Mouse (Mus musculus) kidney, embryonic 15.5 days (tissue): ENCODE measurements around the gene Tnk1. TPM values are rescaled to one million over a fixed set of nuclear protein-coding genes. Genes with fewer than 3 reads are reported as not detected.

ENCODE experiments used
- ATAC-seq: fragments of 200-750 bp; cut with Nextera tagmentation; replicated peaks from 2 replicates; pipeline ENCODE4 v1.8.0; 2017; ENCODE audit warnings: moderate TSS enrichment; ENCODE audit not compliant: low FRiP score
- H3K27ac ChIP-seq: fragments of 300-500 bp; sonication (generic); 2 replicates; pipeline ENCODE4 v1.5.1; 2015; ENCODE audit warnings: mild to moderate bottlenecking, inconsistent platforms
- H3K27me3 ChIP-seq: fragments of 300-500 bp; sonication (generic); 2 replicates; pipeline ENCODE4 v1.6.1; 2015; ENCODE audit warnings: inconsistent platforms
- H3K36me3 ChIP-seq: fragments of 300-500 bp; sonication (generic); 2 replicates; pipeline ENCODE4 v1.6.1; 2015; ENCODE audit warnings: inconsistent platforms
- H3K4me1 ChIP-seq: fragments of 300-500 bp; sonication (generic); 2 replicates; pipeline ENCODE4 v1.6.1; 2015; ENCODE audit warnings: inconsistent platforms
- H3K4me2 ChIP-seq: fragments of 300-500 bp; sonication (generic); 2 replicates; pipeline ENCODE4 v1.6.1; 2015; ENCODE audit warnings: moderate library complexity, mild to moderate bottlenecking, inconsistent platforms
- H3K4me3 ChIP-seq: fragments of 300-500 bp; sonication (generic); replicated peaks from 2 replicates; pipeline ENCODE4 v1.5.1; 2015; ENCODE audit warnings: mild to moderate bottlenecking, inconsistent platforms
- H3K9ac ChIP-seq: fragments of 300-500 bp; sonication (generic); 2 replicates; pipeline ENCODE4 v1.6.1; 2015; ENCODE audit warnings: mild to moderate bottlenecking, inconsistent platforms
- H3K9me3 ChIP-seq: fragments of 300-500 bp; sonication (generic); replicated peaks from 2 replicates; pipeline ENCODE4 v1.6.1; 2016; ENCODE audit warnings: inconsistent platforms
- WGBS: fragments of 180-500 bp; shearing (Covaris S2); methylation state at CpG from one replicate; pipeline ENCODE4 v1.1.7; 2015; ENCODE audit warnings: mixed read lengths; 5-methylcytosine and 5-hydroxymethylcytosine counted together
- polyA plus RNA-seq: library from polyadenylated mRNA; unstranded; fragments of >200 nt; fragmentation: Nextera tagmentation; extraction: Ambion mirVana; gene quantifications from 2 replicates; pipeline ENCODE4 v1.2.1, GENCODE M21; 2015

The Tnk1 gene
- polyA plus RNA-seq, 1 experiment from 2014 or later = 7.3 TPM

DNA sequence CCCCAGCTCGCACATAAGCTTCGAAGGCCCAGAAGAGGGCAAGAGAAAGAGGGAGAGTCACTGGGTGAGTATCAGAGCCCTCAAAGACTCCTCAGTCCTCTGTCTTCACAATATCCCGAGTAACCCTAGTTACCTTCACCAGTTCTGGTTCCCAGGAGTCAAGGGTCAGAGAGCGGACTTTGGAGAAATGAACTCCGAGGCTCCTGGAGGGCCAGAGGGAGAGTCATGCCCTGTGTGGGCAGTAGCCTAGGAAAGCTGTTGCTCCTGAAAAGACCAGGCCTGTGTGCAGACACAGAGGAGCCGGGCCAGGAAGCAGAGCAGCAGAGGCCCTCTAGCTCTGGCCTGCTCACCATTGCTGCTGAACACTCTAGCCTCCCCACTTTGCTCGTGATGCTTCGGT is 26.1 kb upstream of the Tnk1 start:
- no peak for ATAC-seq
- 69% methylated on average over 8 of the region's 8 CpGs for whole genome bisulfite sequencing
- Histone ChIP-seq H3K4me2 (0 out of 2 replicates have a peak overlapping the region, but pooled peaks have one; percentile 22), H3K4me3 (0 out of 2 replicates have a peak overlapping the region, but pooled peaks have one; percentile 3), H3K9ac (no peak overlapping the region), H3K4me1 (peaks cover 29% of the 10 kb centered on the region), H3K9me3 (no peaks in the 10 kb centered on the region), H3K36me3 (no peaks in the 10 kb centered on the region), H3K27me3 (no peaks in the 10 kb centered on the region), H3K27ac (peak overlapping the region; percentile 39; the same call in 1 of the 2 replicates)

GRCm38 (mm10) chr11:69884240-69884639 is 25.7 kb upstream of the Tnk1 start:
- Histone ChIP-seq H3K36me3 (no peaks in the 10 kb centered on the region), H3K4me1 (peaks cover 34% of the 10 kb centered on the region), H3K27me3 (no peaks in the 10 kb centered on the region), H3K27ac (peak overlapping the region; percentile 39; the same call in 1 of the 2 replicates), H3K9ac (no peak overlapping the region), H3K9me3 (no peaks in the 10 kb centered on the region), H3K4me3 (0 out of 2 replicates have a peak overlapping the region, but pooled peaks have one; percentile 3), H3K4me2 (0 out of 2 replicates have a peak overlapping the region, but pooled peaks have one; percentile 22)
- 48% methylated on average over 9 of the region's 9 CpGs for WGBS
- no peak for ATAC-seq

DNA sequence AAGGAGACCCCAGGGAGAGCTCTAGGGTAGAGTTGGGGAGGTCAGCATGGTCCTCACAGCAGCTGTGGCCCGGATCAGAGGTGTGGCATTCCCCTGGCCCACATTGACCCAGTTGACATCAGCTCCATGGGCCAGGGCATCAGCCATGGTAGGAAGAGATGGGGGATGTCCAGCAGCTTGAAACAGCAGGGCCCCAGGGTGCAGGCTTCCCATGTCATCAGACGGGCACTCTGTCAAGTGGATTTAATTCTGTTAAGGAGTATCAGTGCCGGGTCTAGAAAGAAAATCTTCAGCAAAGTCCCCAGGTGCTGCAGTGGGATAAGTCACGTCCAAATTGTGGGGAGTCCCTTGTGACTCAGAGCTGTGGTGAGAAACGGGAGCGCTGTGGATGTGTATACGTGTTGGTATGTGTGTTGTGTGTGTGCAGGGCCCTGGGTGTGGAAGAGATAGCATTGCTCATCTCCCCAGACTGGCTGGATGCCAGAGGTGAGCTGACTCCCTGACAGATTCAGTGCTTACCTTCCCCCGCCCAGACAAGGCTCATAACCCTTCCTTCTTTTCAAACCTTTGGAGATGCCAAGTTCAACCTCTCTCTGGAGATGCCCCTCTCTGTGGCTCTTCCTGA is 25.1 kb upstream of the Tnk1 start:
- H3K27ac ChIP-seq = peak overlapping the region; percentile 32; the same call in 1 of the 2 replicates
- no peaks in the 10 kb centered on the region for H3K27me3 ChIP-seq
- H3K4me2 ChIP-seq = no peak overlapping the region
- no peak overlapping the region for H3K9ac ChIP-seq
- no peaks in the 10 kb centered on the region for H3K9me3 ChIP-seq
- WGBS = 87% methylated on average over 8 of the region's 8 CpGs
- H3K4me1 ChIP-seq = peaks cover 40% of the 10 kb centered on the region
- H3K36me3 ChIP-seq = no peaks in the 10 kb centered on the region
- H3K4me3 ChIP-seq = no peak overlapping the region
- ATAC-seq = no peak

- ATAC-seq = no peak
- H3K36me3 ChIP-seq = no peaks in the 10 kb centered on the region
- WGBS = 68% methylated on average over 4 of the region's 4 CpGs
- H3K4me3 ChIP-seq = no peak overlapping the region
- no peak overlapping the region for H3K4me2 ChIP-seq
- H3K9ac ChIP-seq = no peak overlapping the region
- no peaks in the 10 kb centered on the region for H3K27me3 ChIP-seq
- H3K9me3 ChIP-seq = no peaks in the 10 kb centered on the region
- peaks cover 45% of the 10 kb centered on the region for H3K4me1 ChIP-seq
- H3K27ac ChIP-seq = no peak overlapping the region
Observed at GRCm38 (mm10) chr11:69883066-69883465, 24.5 kb upstream of the Tnk1 start.

DNA sequence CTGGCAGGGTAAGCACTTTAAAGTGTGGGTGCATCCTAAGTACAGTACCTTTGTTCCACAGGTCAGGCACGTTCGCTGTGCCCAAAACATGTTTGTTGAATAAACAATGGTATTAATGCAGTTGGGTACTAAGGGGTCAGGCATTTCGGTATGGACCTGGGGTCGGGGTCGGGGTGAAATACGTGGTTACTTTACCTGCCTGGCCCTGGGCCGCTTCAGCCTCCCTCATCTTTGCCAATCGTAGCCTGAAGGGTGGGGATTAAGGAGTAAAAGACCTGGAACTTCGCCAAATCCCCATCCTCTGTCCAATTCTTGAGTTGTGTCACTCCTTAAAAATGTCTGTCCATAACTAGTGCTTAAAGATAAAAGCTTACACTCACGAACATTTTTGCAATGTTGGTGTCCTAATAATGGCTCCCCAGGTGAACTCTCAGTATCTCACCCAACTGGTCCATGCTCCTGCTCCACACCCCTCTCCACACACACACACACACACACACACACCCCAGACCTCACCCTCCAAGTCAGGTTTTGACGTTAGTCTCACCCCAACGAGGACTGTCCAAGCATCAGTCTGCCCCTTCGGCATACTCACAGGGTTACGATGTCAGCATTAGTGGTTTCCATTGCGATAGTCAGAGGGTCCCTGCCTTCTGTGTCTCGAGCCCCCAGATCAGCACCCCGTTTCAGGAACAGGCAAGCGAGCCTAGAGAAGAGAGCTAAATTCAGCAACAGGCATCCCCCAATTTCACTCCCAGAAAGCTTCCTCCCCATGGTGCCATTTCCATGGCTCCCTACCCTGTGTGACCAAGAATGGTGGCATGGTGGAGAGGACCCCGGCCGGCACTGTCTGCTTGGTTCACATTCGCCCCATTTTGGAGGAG is 23.5 kb upstream of the Tnk1 start:
- H3K4me2 ChIP-seq = peak overlapping the region; percentile 80
- no peaks in the 10 kb centered on the region for H3K9me3 ChIP-seq
- peak overlapping the region; percentile 63 for H3K4me3 ChIP-seq
- H3K4me1 ChIP-seq = peaks cover 55% of the 10 kb centered on the region
- ATAC-seq = no peak
- WGBS = 55% methylated on average over 21 of the region's 21 CpGs
- peak overlapping the region; percentile 69 for H3K9ac ChIP-seq
- no peaks in the 10 kb centered on the region for H3K27me3 ChIP-seq
- H3K36me3 ChIP-seq = no peaks in the 10 kb centered on the region
- peak overlapping the region; percentile 97 for H3K27ac ChIP-seq

- no peaks in the 10 kb centered on the region for H3K36me3 ChIP-seq
- peak within 1 kb of the TSS; percentile 97 for H3K27ac ChIP-seq
- WGBS = under 1% methylated on average over 46 of the region's 46 CpGs
- H3K9me3 ChIP-seq = no peaks in the 10 kb centered on the region
- peak; percentile 92 for ATAC-seq
- H3K27me3 ChIP-seq = no peaks in the 10 kb centered on the region
- H3K4me2 ChIP-seq = peak within 1 kb of the TSS; percentile 80
- H3K9ac ChIP-seq = peak within 1 kb of the TSS; percentile 69
- peak within 1 kb of the TSS; percentile 63 for H3K4me3 ChIP-seq
- peaks cover 64% of the 10 kb centered on the region for H3K4me1 ChIP-seq
Observed at GRCm38 (mm10) chr11:69880853-69881603, 22.5 kb upstream of the Tnk1 start, which contains the start of gene Kctd11. TSS of gene Kctd11 (minus strand) at chr11:69881406.

DNA sequence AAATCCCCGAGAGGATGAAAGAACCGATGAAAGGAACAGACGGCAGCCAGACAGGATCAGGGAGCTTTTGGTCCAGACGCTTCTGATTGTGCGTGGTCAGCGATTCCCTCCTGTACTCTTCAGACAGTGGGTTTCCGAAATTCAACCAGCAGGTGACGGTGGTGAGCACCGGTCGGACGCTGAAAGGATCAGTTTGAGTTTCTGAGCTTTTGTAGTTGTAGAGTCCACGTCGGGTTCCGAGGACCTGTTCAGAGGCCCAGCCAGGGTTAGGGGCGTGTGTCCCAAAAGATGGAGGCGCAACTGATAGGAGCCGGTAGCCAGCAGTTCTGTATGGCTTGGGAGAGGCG is 21.9 kb upstream of the Tnk1 start:
- no peaks in the 10 kb centered on the region for H3K36me3 ChIP-seq
- H3K9me3 ChIP-seq = no peaks in the 10 kb centered on the region
- H3K4me3 ChIP-seq = peak overlapping the region; percentile 63
- WGBS = under 1% methylated on average over 18 of the region's 18 CpGs
- peak overlapping the region; percentile 69 for H3K9ac ChIP-seq
- H3K27ac ChIP-seq = peak overlapping the region; percentile 97
- H3K4me1 ChIP-seq = peaks cover 67% of the 10 kb centered on the region
- no peak; the same call in 1 of the 2 replicates for ATAC-seq
- peak overlapping the region; percentile 80 for H3K4me2 ChIP-seq
- no peaks in the 10 kb centered on the region for H3K27me3 ChIP-seq

GRCm38 (mm10) chr11:69879711-69880110 is 21.2 kb upstream of the Tnk1 start:
- peak overlapping the region; percentile 80 for H3K4me2 ChIP-seq
- peaks cover 67% of the 10 kb centered on the region for H3K4me1 ChIP-seq
- H3K27me3 ChIP-seq = no peaks in the 10 kb centered on the region
- ATAC-seq = no peak
- H3K36me3 ChIP-seq = no peaks in the 10 kb centered on the region
- whole genome bisulfite sequencing = 44% methylated on average over 15 of the region's 15 CpGs
- peak overlapping the region; percentile 97 for H3K27ac ChIP-seq
- no peaks in the 10 kb centered on the region for H3K9me3 ChIP-seq
- peak overlapping the region; percentile 69 for H3K9ac ChIP-seq
- H3K4me3 ChIP-seq = peak overlapping the region; percentile 63

GRCm38 (mm10) chr11:69878952-69879351 is 20.4 kb upstream of the Tnk1 start:
- no peak for ATAC-seq
- H3K27me3 ChIP-seq = no peaks in the 10 kb centered on the region
- H3K36me3 ChIP-seq = no peaks in the 10 kb centered on the region
- peak overlapping the region; percentile 80 for H3K4me2 ChIP-seq
- H3K4me1 ChIP-seq = peaks cover 61% of the 10 kb centered on the region
- peak overlapping the region; percentile 15 for H3K9ac ChIP-seq
- no peaks in the 10 kb centered on the region for H3K9me3 ChIP-seq
- WGBS = 89% methylated on average over 6 of the region's 6 CpGs
- peak overlapping the region; percentile 63 for H3K4me3 ChIP-seq
- no peak overlapping the region for H3K27ac ChIP-seq

- 0 out of 2 replicates have a peak overlapping the region, but pooled peaks have one; percentile 15 for H3K9ac ChIP-seq
- peaks cover 57% of the 10 kb centered on the region for H3K4me1 ChIP-seq
- peak overlapping the region; percentile 80; the same call in 1 of the 2 replicates for H3K4me2 ChIP-seq
Observed at GRCm38 (mm10) chr11:69878399-69878798, 19.9 kb upstream of the Tnk1 start.

DNA sequence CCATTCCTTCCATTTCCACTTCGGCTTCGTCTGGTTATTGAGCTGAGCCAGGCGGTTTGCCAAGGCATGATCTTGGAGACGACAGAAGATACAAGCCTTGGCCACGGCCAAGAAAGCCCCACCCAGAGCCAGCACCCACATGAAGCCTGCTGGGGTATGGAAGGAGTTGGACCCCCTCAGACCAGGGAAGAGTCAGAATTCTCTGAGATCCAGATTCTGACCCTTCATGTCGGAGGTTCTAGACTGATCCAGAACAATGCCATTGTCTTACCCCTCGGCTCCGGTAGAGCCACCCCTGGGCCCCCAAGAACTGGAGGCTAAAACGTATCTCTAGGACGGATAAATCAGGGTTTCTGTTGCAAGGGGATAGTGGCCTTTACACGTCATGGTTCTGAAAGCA is 19.3 kb upstream of the Tnk1 start, which contains the start of gene Tmem95:
Gene Tmem95 (minus strand): TSS at position 141 of the 400 bp plus-strand sequence.
- ATAC-seq = no peak
- Histone ChIP-seq H3K9me3 (no peaks in the 10 kb centered on the region), H3K4me1 (peaks cover 57% of the 10 kb centered on the region), H3K4me3 (peak within 1 kb of the TSS; percentile 63), H3K4me2 (peak within 1 kb of the TSS; percentile 80), H3K9ac (peak within 1 kb of the TSS; percentile 15), H3K27me3 (no peaks in the 10 kb centered on the region), H3K36me3 (no peaks in the 10 kb centered on the region), H3K27ac (0 out of 2 replicates have a peak within 1 kb of the TSS, but pooled peaks have one; percentile 37)
- WGBS = 88% methylated on average over 11 of the region's 11 CpGs

More at GRCm38 (mm10) chr11:69878399-69878798, 19.9 kb upstream of the Tnk1 start:
- Histone ChIP-seq H3K9me3 (no peaks in the 10 kb centered on the region), H3K4me3 (peak overlapping the region; percentile 63; the same call in 1 of the 2 replicates), H3K36me3 (no peaks in the 10 kb centered on the region), H3K27me3 (no peaks in the 10 kb centered on the region), H3K27ac (no peak overlapping the region)
- WGBS = 81% methylated on average over 3 of the region's 3 CpGs
- no peak for ATAC-seq
